Mouse (Mus musculus) neural tube, embryonic 15.5 days (tissue): Measurements from ENCODE around the gene Lmx1b. TPM values are rescaled to one million over a fixed set of nuclear protein-coding genes. Genes with fewer than 3 reads are reported as not detected.

ENCODE experiments used
- polyA plus RNA-seq: library from polyadenylated mRNA; unstranded; fragments of >200 nt; fragmentation: Nextera tagmentation; extraction: Ambion mirVana; gene quantifications from 2 replicates; pipeline ENCODE4 v1.2.1, GENCODE M21; 2015

Gene Lmx1b
- polyA plus RNA-seq, 1 experiment from 2014 or later: 8.5 TPM

Other genes with a start within 250 kb of the Lmx1b start
- 6.8 and 7.0 TPM in 2 replicates for gene Zbtb34, start 209.2 kb downstream of the Lmx1b start, polyA plus RNA-seq
- 20.4 and 21.9 TPM in 2 replicates for gene Zbtb43, start 172.0 kb downstream of the Lmx1b start, polyA plus RNA-seq
- 49.5 and 52.2 TPM in 2 replicates for gene Mvb12b, start 247.4 kb upstream of the Lmx1b start, polyA plus RNA-seq